Mouse (Mus musculus) MEL (cell line): ENCODE data around the gene Slc35f6. TPM values are rescaled to one million over a fixed set of nuclear protein-coding genes. Genes with fewer than 3 reads are reported as not detected.

ENCODE experiments used
- DNase-seq: peaks from one replicate; pipeline ENCODE4 v3.0.0; 2011; ENCODE audit warnings: low read depth, low spot score
- H3K27ac ChIP-seq: 2 replicates; pipeline ENCODE4 v1.5.1; 2012; ENCODE audit warnings: low read depth, mild to moderate bottlenecking, control low read depth, low read length, moderate library complexity; ENCODE audit not compliant: control insufficient read depth
- H3K27me3 ChIP-seq, 2 experiments: fragments of 150-350 bp in 1 of 2; sonication (generic) in 1 of 2; 2 replicates each; pipeline ENCODE4 v1.6.1; 2012; ENCODE audit warnings: low read length in 2 of 2, mild to moderate bottlenecking in 2 of 2, improper control_type of control experiment in 1 of 2, moderate library complexity in 1 of 2; ENCODE audit not compliant: insufficient read depth in 2 of 2, control insufficient read depth in 1 of 2
- H3K36me3 ChIP-seq, 2 experiments: 2 replicates each; pipeline ENCODE4 v1.6.1; 2012 to 2014; ENCODE audit warnings: low read length in 2 of 2, improper control_type of control experiment in 1 of 2, inconsistent platforms in 1 of 2, mild to moderate bottlenecking in 1 of 2; ENCODE audit not compliant: insufficient read depth in 2 of 2, control insufficient read depth in 1 of 2
- H3K4me1 ChIP-seq, 2 experiments: fragments of 150-350 bp in 1 of 2; sonication (generic) in 1 of 2; 2 replicates each; pipeline ENCODE4 v1.6.1; 2012; ENCODE audit warnings: low read length in 2 of 2, improper control_type of control experiment in 1 of 2, mild to moderate bottlenecking in 1 of 2; ENCODE audit not compliant: insufficient read depth in 2 of 2, control insufficient read depth in 1 of 2
- H3K4me3 ChIP-seq, 2 experiments: fragments of 150-350 bp in 1 of 2; sonication (generic) in 1 of 2; 2 replicates each; pipeline ENCODE4 v1.5.1; 2012; ENCODE audit warnings: low read depth in 2 of 2, low read length in 2 of 2, mild to moderate bottlenecking in 2 of 2, moderate library complexity in 2 of 2, control low read depth in 1 of 2, improper control_type of control experiment in 1 of 2; ENCODE audit not compliant: control insufficient read depth in 1 of 2, insufficient read depth in 1 of 2
- H3K79me2 ChIP-seq: 2 replicates; pipeline ENCODE4 v1.6.1; 2012; ENCODE audit warnings: mild to moderate bottlenecking, low read length, moderate library complexity; ENCODE audit not compliant: control insufficient read depth, poor library complexity, insufficient read depth
- H3K9ac ChIP-seq: 2 replicates; pipeline ENCODE4 v1.6.1; 2012; ENCODE audit warnings: low read depth, mild to moderate bottlenecking, control low read depth, low read length, moderate library complexity; ENCODE audit not compliant: control insufficient read depth, poor library complexity, severe bottlenecking
- H3K9me3 ChIP-seq: fragments of 150-350 bp; sonication (generic); replicated peaks from 2 replicates; pipeline ENCODE4 v1.6.1; 2012; ENCODE audit warnings: mild to moderate bottlenecking, low read length, improper control_type of control experiment, moderate library complexity; ENCODE audit not compliant: insufficient read depth
- BHLHE40 ChIP-seq: IDR thresholded peaks from 2 replicates; pipeline ENCODE4 v1.6.1; 2012; ENCODE audit warnings: low read depth, mild to moderate bottlenecking, inconsistent platforms, low read length, improper control_type of control experiment, borderline replicate concordance
- CHD1 ChIP-seq: IDR thresholded peaks from 2 replicates; pipeline ENCODE4 v1.6.1; 2012; ENCODE audit warnings: low read depth, mild to moderate bottlenecking, inconsistent platforms, low read length, improper control_type of control experiment
- CHD2 ChIP-seq: IDR thresholded peaks from 2 replicates; pipeline ENCODE4 v1.6.1; 2011; ENCODE audit warnings: low read length, improper control_type of control experiment
- EP300 ChIP-seq, 2 experiments: IDR thresholded peaks; 2 replicates each; pipeline ENCODE4 v1.6.1; 2011; ENCODE audit warnings: improper control_type of control experiment in 2 of 2, low read length in 2 of 2, low read depth in 1 of 2, mild to moderate bottlenecking in 1 of 2
- ETS1 ChIP-seq: IDR thresholded peaks from 2 replicates; pipeline ENCODE4 v1.6.1; 2012; ENCODE audit warnings: low read depth, mild to moderate bottlenecking, inconsistent platforms, low read length, improper control_type of control experiment, moderate library complexity
- GABPA ChIP-seq: IDR thresholded peaks from 2 replicates; pipeline ENCODE4 v1.6.1; 2012; ENCODE audit warnings: low read depth, mild to moderate bottlenecking, inconsistent platforms, low read length, improper control_type of control experiment, moderate library complexity
- GATA1 ChIP-seq: IDR thresholded peaks from 2 replicates; pipeline ENCODE4 v1.6.1; 2011; ENCODE audit warnings: low read depth, low read length, improper control_type of control experiment
- JUND ChIP-seq: IDR thresholded peaks from 2 replicates; pipeline ENCODE4 v1.6.1; 2011; ENCODE audit warnings: low read depth, mild to moderate bottlenecking, improper control_type of control experiment, low read length
- KAT2A ChIP-seq: conservative IDR thresholded peaks from 2 replicates; pipeline ENCODE4 v1.6.1; 2012; ENCODE audit warnings: low read depth, low read length, improper control_type of control experiment, inconsistent platforms
- MAFK ChIP-seq: IDR thresholded peaks from 2 replicates; pipeline ENCODE4 v1.6.1; 2011; ENCODE audit warnings: low read depth, mild to moderate bottlenecking, low read length, improper control_type of control experiment, borderline replicate concordance
- MAX ChIP-seq: IDR thresholded peaks from 2 replicates; pipeline ENCODE4 v1.6.1; 2011; ENCODE audit warnings: low read length, improper control_type of control experiment
- MYB ChIP-seq: IDR thresholded peaks from 2 replicates; pipeline ENCODE4 v1.6.1; 2011; ENCODE audit warnings: mild to moderate bottlenecking, low read depth, low read length, improper control_type of control experiment
- NELFE ChIP-seq: IDR thresholded peaks from 2 replicates; pipeline ENCODE4 v1.6.1; 2011; ENCODE audit warnings: low read depth, low read length, improper control_type of control experiment
- POLR2AphosphoS2 ChIP-seq: IDR thresholded peaks from 2 replicates; pipeline ENCODE4 v1.6.1; 2011; ENCODE audit warnings: low read length, improper control_type of control experiment
- RCOR1 ChIP-seq: IDR thresholded peaks from 2 replicates; pipeline ENCODE4 v1.6.1; 2012; ENCODE audit warnings: low read depth, mild to moderate bottlenecking, inconsistent platforms, low read length, improper control_type of control experiment
- TAL1 ChIP-seq: IDR thresholded peaks from 2 replicates; pipeline ENCODE4 v1.6.1; 2012; ENCODE audit warnings: mild to moderate bottlenecking, inconsistent platforms, low read length, moderate library complexity, mixed read lengths
- TBP ChIP-seq: IDR thresholded peaks from 2 replicates; pipeline ENCODE4 v1.8.0; 2011; ENCODE audit warnings: low read depth, low read length, improper control_type of control experiment
- TCF12 ChIP-seq: IDR thresholded peaks from 2 replicates; pipeline ENCODE4 v1.6.1; 2014; ENCODE audit warnings: low read depth, mild to moderate bottlenecking, inconsistent platforms, low read length, improper control_type of control experiment, moderate library complexity
- UBTF ChIP-seq: IDR thresholded peaks from 2 replicates; pipeline ENCODE4 v1.6.1; 2012; ENCODE audit warnings: low read depth, mild to moderate bottlenecking, inconsistent platforms, low read length, improper control_type of control experiment, moderate library complexity, borderline replicate concordance; ENCODE audit not compliant: insufficient read depth
- USF1 ChIP-seq: IDR thresholded peaks from 2 replicates; pipeline ENCODE4 v1.6.1; 2014; ENCODE audit warnings: low read depth, mild to moderate bottlenecking, inconsistent platforms, low read length, improper control_type of control experiment, moderate library complexity
- USF2 ChIP-seq, 2 experiments: IDR thresholded peaks; 2 replicates each; pipeline ENCODE4 v1.6.1; 2011 to 2012; ENCODE audit warnings: improper control_type of control experiment in 2 of 2, low read length in 2 of 2, borderline replicate concordance in 1 of 2, inconsistent platforms in 1 of 2, low read depth in 1 of 2, mild to moderate bottlenecking in 1 of 2; ENCODE audit not compliant: insufficient read depth in 1 of 2
- ZC3H11A ChIP-seq: IDR thresholded peaks from 2 replicates; pipeline ENCODE4 v1.6.1; 2012; ENCODE audit warnings: low read depth, mild to moderate bottlenecking, inconsistent platforms, low read length, improper control_type of control experiment
- ZMIZ1 ChIP-seq: IDR thresholded peaks from 2 replicates; pipeline ENCODE4 v1.6.1; 2012; ENCODE audit warnings: low read depth, mild to moderate bottlenecking, inconsistent platforms, low read length, improper control_type of control experiment, moderate library complexity
- ZNF384 ChIP-seq: IDR thresholded peaks from 2 replicates; pipeline ENCODE4 v1.6.1; 2012; ENCODE audit warnings: low read depth, mild to moderate bottlenecking, inconsistent platforms, low read length, improper control_type of control experiment
- polyA plus RNA-seq, 2 experiments: library from polyadenylated mRNA; stranded (reverse) in 1 of 2; unstranded in 1 of 2; fragments of >175 nt in 1 of 2; fragments of >200 nt in 1 of 2; gene quantifications; 2 replicates each; pipeline versions ENCODE4 v1.2.1 to v1.2.4; 2012; ENCODE audit warnings: low replicate concordance in 2 of 2, low read depth in 1 of 2; ENCODE audit not compliant: insufficient read length in 2 of 2, insufficient read depth in 1 of 2, missing spikeins in 1 of 2
- total RNA-seq: library from RNA; depleted of rRNA; stranded (reverse); fragments of 300-350 nt; gene quantifications from 2 replicates; pipeline ENCODE4 v1.2.3, GENCODE M21; 2012

Slc35f6 gene
- total and polyA plus RNA-seq, 3 experiments = 18.0 to 32.4 TPM; not detected in 1

DNA sequence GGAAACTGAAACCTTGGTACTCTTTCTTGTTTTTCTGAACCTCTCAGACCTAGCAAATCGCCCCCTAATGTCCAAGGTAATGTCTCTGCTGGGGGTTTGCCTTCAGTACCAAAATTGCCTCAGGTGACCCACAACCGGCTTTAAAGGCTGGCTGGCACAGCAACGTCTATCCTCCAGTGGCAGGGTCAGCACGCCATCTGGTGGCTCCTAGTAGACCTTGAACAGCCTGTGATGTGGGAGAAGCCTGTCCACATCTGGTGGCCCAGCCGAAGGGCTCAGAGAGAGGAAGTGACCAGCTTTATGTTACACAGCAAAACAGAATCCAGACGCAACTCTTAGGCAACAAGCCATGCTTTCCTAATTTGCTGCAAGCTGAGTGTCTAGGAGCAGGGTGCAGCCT is 9.7 kb upstream of the Slc35f6 start (continued):
- TF ChIP-seq MAFK (no peak), EP300 (IDR thresholded peaks at IDR 0.05; ENCODE audit: low read depth in 1 of 2, low read length in 2 of 2) (no peak), JUND (no peak), ZC3H11A (peak; percentile 88), KAT2A (no peak), RCOR1 (no peak), USF1 (no peak), TBP (no peak), CHD2 (no peak), CHD1 (no peak), ZNF384 (no peak), MYB (no peak), GABPA (no peak)

DNA sequence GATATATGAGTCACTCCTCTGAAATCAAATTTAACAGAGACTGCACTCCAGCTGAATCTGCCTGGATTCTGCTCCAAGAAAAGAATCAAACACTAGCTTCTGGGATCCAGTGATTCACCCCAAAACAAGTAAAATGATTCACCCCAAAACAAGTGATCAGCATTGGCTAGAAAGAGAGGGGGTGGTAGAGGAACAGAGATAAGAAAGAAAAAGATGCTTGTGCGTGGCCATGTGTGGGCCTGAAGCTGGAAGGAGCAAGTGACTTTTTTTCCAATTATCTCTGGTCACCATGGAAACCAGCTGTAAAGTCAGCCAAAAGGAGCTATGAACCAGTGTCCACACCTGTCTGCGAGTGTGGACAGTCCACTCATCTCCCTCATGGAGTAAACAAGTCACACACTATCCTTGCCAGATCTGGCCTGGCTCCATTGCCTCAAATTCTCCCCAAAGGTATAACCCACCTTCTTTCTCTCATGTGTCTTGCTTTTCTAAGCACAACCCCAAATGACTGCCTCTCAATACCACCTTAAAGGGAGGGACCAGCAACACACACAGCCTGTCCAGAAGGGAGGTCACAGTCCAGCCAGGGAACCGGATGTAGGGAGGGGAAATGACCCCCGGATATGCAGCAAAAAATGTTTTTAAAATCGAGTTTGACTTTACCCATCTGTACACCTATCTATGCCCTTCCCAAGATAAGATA is 4.1 kb upstream of the Slc35f6 start:
- peaks cover 0 to 11% of the 10 kb centered on the region in 2 experiments; a peak in 2 of 4 replicates for H3K36me3 ChIP-seq
- H3K4me1 ChIP-seq = peaks cover 6 to 15% of the 10 kb centered on the region in 2 experiments
- TF ChIP-seq BHLHE40 (no peak), ETS1 (no peak), TAL1 (peak; percentile 1; the same call in 1 of the 2 replicates), MAX (no peak), UBTF (no peak), ZMIZ1 (no peak)
- TF ChIP-seq, all 39 proteins: peak for 1
- Histone ChIP-seq H3K9ac (no peak overlapping the region), H3K79me2 (peaks cover 8% of the 10 kb centered on the region), H3K27ac (no peak overlapping the region), H3K9me3 (no peaks in the 10 kb centered on the region), H3K27me3 (peaks cover 0 to 12% of the 10 kb centered on the region in 2 experiments; a peak in 3 of 4 replicates), H3K4me3 (no peak overlapping the region)
- DNase-seq = peak; percentile 49

DNA sequence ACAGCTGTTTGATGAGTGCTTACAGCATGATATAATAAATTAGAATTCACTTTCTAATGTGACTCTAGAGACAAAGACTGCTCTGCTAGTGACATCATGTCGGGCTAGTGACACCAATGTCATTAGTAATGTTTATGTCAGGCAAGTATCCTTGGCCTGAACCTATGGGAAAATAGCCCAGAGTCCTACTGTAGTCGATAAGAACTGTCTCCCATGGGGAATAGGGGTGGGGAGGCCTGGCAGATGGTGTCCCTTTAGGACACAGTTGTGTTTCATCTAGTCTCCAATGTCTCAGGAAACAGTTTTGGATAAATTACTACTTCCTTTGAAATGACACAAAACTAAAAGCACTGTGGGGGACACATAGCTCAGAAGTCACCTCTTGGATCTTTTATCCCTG is 1.7 kb upstream of the Slc35f6 start:
- DNase-seq = no peak
- H3K27me3 ChIP-seq = peaks cover 0 to 2% of the 10 kb centered on the region in 2 experiments; a peak in 2 of 4 replicates
- peaks cover 0 to 15% of the 10 kb centered on the region in 2 experiments; a peak in 2 of 4 replicates for H3K36me3 ChIP-seq
- peaks cover 8% of the 10 kb centered on the region for H3K79me2 ChIP-seq
- no peak overlapping the region for H3K27ac ChIP-seq
- H3K9ac ChIP-seq = no peak overlapping the region
- peaks cover 6 to 21% of the 10 kb centered on the region in 2 experiments for H3K4me1 ChIP-seq
- no peak overlapping the region for H3K4me3 ChIP-seq
- TF ChIP-seq ZC3H11A (no peak), POLR2AphosphoS2 (no peak), ETS1 (no peak), ZNF384 (no peak), MYB (no peak), MAX (no peak), GATA1 (no peak), TCF12 (no peak), USF2 (IDR thresholded peaks at IDR 0.05; ENCODE audit: borderline replicate concordance in 1 of 2, insufficient read depth in 1 of 2, low read depth in 1 of 2, low read length in 2 of 2) (no peak), TAL1 (no peak), RCOR1 (no peak), NELFE (no peak)
- no peaks in the 10 kb centered on the region for H3K9me3 ChIP-seq
